Mouse (Mus musculus) E14TG2a.4 (cell line): ENCODE measurements around the gene Runx2.

Experiments used
- H3K27me3 ChIP-seq: 2 replicates; pipeline ENCODE4 v1.6.1; 2014; ENCODE audit warnings: low read length, control low read depth; ENCODE audit not compliant: insufficient read depth
- H3K36me3 ChIP-seq: 2 replicates; pipeline ENCODE4 v1.6.1; 2014; ENCODE audit warnings: low read length, control low read depth; ENCODE audit not compliant: insufficient read depth
- H3K4me1 ChIP-seq: replicated peaks from 2 replicates; pipeline ENCODE4 v1.6.1; 2014; ENCODE audit warnings: low read depth, low read length, control low read depth
- H3K4me3 ChIP-seq: replicated peaks from 2 replicates; pipeline ENCODE4 v1.5.1; 2014; ENCODE audit warnings: mild to moderate bottlenecking, low read length
- H3K9me3 ChIP-seq: 2 replicates; pipeline ENCODE4 v1.6.1; 2014; ENCODE audit warnings: low read length, control low read depth
- CTCF ChIP-seq: conservative IDR thresholded peaks from 2 replicates; pipeline ENCODE4 v1.5.1; 2014; ENCODE audit warnings: low read length
- NANOG ChIP-seq: IDR thresholded peaks from 2 replicates; pipeline ENCODE4 v1.6.1; 2014; ENCODE audit warnings: borderline replicate concordance, low read length, mixed read lengths
- POU5F1 ChIP-seq: IDR thresholded peaks from 2 replicates; pipeline ENCODE4 v1.6.1; 2014; ENCODE audit warnings: low read length, borderline replicate concordance

Runx2 gene

GRCm38 (mm10) chr17:44612641-44613040, 202.0 kb downstream of the Runx2 start:
- H3K36me3 ChIP-seq = no peaks in the 10 kb centered on the region
- H3K4me3 ChIP-seq = no peak overlapping the region
- no peaks in the 10 kb centered on the region for H3K27me3 ChIP-seq
- TF ChIP-seq POU5F1 (no peak), NANOG (no peak), CTCF (no peak)
- H3K4me1 ChIP-seq = peaks cover 41% of the 10 kb centered on the region
- no peaks in the 10 kb centered on the region for H3K9me3 ChIP-seq

GRCm38 (mm10) chr17:44612002-44612401, 202.6 kb downstream of the Runx2 start:
- no peaks in the 10 kb centered on the region for H3K27me3 ChIP-seq
- H3K4me1 ChIP-seq = peaks cover 41% of the 10 kb centered on the region
- H3K36me3 ChIP-seq = no peaks in the 10 kb centered on the region
- no peaks in the 10 kb centered on the region for H3K9me3 ChIP-seq
- no peak overlapping the region for H3K4me3 ChIP-seq
- no peak for TF ChIP-seq NANOG
- no peak for TF ChIP-seq CTCF
- no peak for TF ChIP-seq POU5F1

- Histone ChIP-seq H3K27me3 (no peaks in the 10 kb centered on the region), H3K4me1 (peaks cover 41% of the 10 kb centered on the region), H3K36me3 (no peaks in the 10 kb centered on the region), H3K4me3 (no peak overlapping the region), H3K9me3 (no peaks in the 10 kb centered on the region)
- TF ChIP-seq NANOG (no peak), CTCF (no peak), POU5F1 (no peak)
These were observed 203.1 kb downstream of the Runx2 start for GRCm38 (mm10) chr17:44611543-44611942.

- Histone ChIP-seq H3K4me1 (peaks cover 41% of the 10 kb centered on the region), H3K9me3 (no peaks in the 10 kb centered on the region), H3K27me3 (no peaks in the 10 kb centered on the region), H3K4me3 (no peak overlapping the region), H3K36me3 (no peaks in the 10 kb centered on the region)
- TF ChIP-seq CTCF (no peak), POU5F1 (no peak), NANOG (no peak)
These were observed 203.8 kb downstream of the Runx2 start for GRCm38 (mm10) chr17:44610828-44611227.

GRCm38 (mm10) chr17:44609897-44610641, 204.5 kb downstream of the Runx2 start:
- TF ChIP-seq CTCF (no peak), POU5F1 (no peak), NANOG (no peak)
- H3K9me3 ChIP-seq = no peaks in the 10 kb centered on the region
- no peaks in the 10 kb centered on the region for H3K27me3 ChIP-seq
- no peak overlapping the region for H3K4me3 ChIP-seq
- H3K36me3 ChIP-seq = no peaks in the 10 kb centered on the region
- peaks cover 41% of the 10 kb centered on the region for H3K4me1 ChIP-seq

- H3K27me3 ChIP-seq = no peaks in the 10 kb centered on the region
- no peak overlapping the region for H3K4me3 ChIP-seq
- no peak for TF ChIP-seq NANOG
- TF ChIP-seq CTCF = no peak
- TF ChIP-seq POU5F1 = no peak
- H3K36me3 ChIP-seq = no peaks in the 10 kb centered on the region
- H3K4me1 ChIP-seq = peaks cover 40% of the 10 kb centered on the region
- H3K9me3 ChIP-seq = no peaks in the 10 kb centered on the region
These were observed 205.2 kb downstream of the Runx2 start for GRCm38 (mm10) chr17:44609356-44609755.

GRCm38 (mm10) chr17:44608907-44609306, 205.7 kb downstream of the Runx2 start:
- H3K4me3 ChIP-seq = no peak overlapping the region
- no peaks in the 10 kb centered on the region for H3K27me3 ChIP-seq
- peaks cover 35% of the 10 kb centered on the region for H3K4me1 ChIP-seq
- TF ChIP-seq NANOG = no peak
- TF ChIP-seq POU5F1 = no peak
- TF ChIP-seq CTCF = no peak
- H3K36me3 ChIP-seq = no peaks in the 10 kb centered on the region
- no peaks in the 10 kb centered on the region for H3K9me3 ChIP-seq

GRCm38 (mm10) chr17:44607383-44607782, 207.2 kb downstream of the Runx2 start:
- no peaks in the 10 kb centered on the region for H3K27me3 ChIP-seq
- H3K9me3 ChIP-seq = no peaks in the 10 kb centered on the region
- H3K4me3 ChIP-seq = no peak overlapping the region
- no peak for TF ChIP-seq CTCF
- no peak for TF ChIP-seq NANOG
- TF ChIP-seq POU5F1 = no peak
- no peaks in the 10 kb centered on the region for H3K36me3 ChIP-seq
- peaks cover 22% of the 10 kb centered on the region for H3K4me1 ChIP-seq

GRCm38 (mm10) chr17:44606245-44606644, 208.4 kb downstream of the Runx2 start:
- TF ChIP-seq NANOG (no peak), CTCF (no peak), POU5F1 (no peak)
- H3K27me3 ChIP-seq = peaks cover under 1% of the 10 kb centered on the region; the same call in 1 of the 2 replicates
- H3K36me3 ChIP-seq = no peaks in the 10 kb centered on the region
- peaks cover 13% of the 10 kb centered on the region; the same call in 1 of the 2 replicates for H3K4me1 ChIP-seq
- H3K4me3 ChIP-seq = no peak overlapping the region
- H3K9me3 ChIP-seq = no peaks in the 10 kb centered on the region

- Histone ChIP-seq H3K9me3 (no peaks in the 10 kb centered on the region), H3K36me3 (no peaks in the 10 kb centered on the region), H3K4me1 (peaks cover 13% of the 10 kb centered on the region; the same call in 1 of the 2 replicates), H3K27me3 (peaks cover 5% of the 10 kb centered on the region), H3K4me3 (no peak overlapping the region)
- TF ChIP-seq POU5F1 = no peak
- TF ChIP-seq NANOG = no peak
- no peak for TF ChIP-seq CTCF
These were observed 208.8 kb downstream of the Runx2 start for GRCm38 (mm10) chr17:44605749-44606148.
